Mouse (Mus musculus) embryonic facial prominence, embryonic 10.5 days (tissue): ENCODE measurements around the gene Cenpb. TPM values are rescaled to one million over a fixed set of nuclear protein-coding genes. Genes with fewer than 3 reads are reported as not detected.

ENCODE experiments used
- DNase-seq: peaks from one replicate; pipeline ENCODE4 v3.0.0-alpha.2; 2017; ENCODE audit warnings: low spot score
- H3K27ac ChIP-seq: fragments of 300-500 bp; sonication (generic); replicated peaks from 2 replicates; pipeline ENCODE4 v1.5.1; 2016; ENCODE audit warnings: mild to moderate bottlenecking
- H3K27me3 ChIP-seq: fragments of 300-500 bp; sonication (generic); replicated peaks from 2 replicates; pipeline ENCODE4 v1.6.1; 2016; ENCODE audit warnings: low read depth, mild to moderate bottlenecking; ENCODE audit not compliant: poor library complexity, severe bottlenecking
- H3K36me3 ChIP-seq: fragments of 300-500 bp; sonication (generic); replicated peaks from 2 replicates; pipeline ENCODE4 v1.6.1; 2016; ENCODE audit warnings: mild to moderate bottlenecking, moderate library complexity
- H3K4me1 ChIP-seq: fragments of 300-500 bp; sonication (generic); 2 replicates; pipeline ENCODE4 v1.6.1; 2016
- H3K4me3 ChIP-seq: fragments of 300-500 bp; sonication (generic); 2 replicates; pipeline ENCODE4 v1.5.1; 2016; ENCODE audit warnings: mild to moderate bottlenecking, moderate library complexity
- H3K9me3 ChIP-seq: fragments of 300-500 bp; sonication (generic); 2 replicates; pipeline ENCODE4 v1.6.1; 2016; ENCODE audit warnings: mild to moderate bottlenecking
- WGBS: fragments of 180-500 bp; shearing (Covaris S2); methylation state at CpG from one replicate; pipeline ENCODE4 v1.1.7; 2016; 5-methylcytosine and 5-hydroxymethylcytosine counted together
- polyA plus RNA-seq: library from polyadenylated mRNA; unstranded; fragments of >200 nt; fragmentation: Nextera tagmentation; extraction: Ambion mirVana; gene quantifications from 2 replicates; pipeline ENCODE4 v1.2.1, GENCODE M21; 2016

Cenpb gene
- polyA plus RNA-seq, 1 experiment from 2014 or later = 7.4 TPM

DNA sequence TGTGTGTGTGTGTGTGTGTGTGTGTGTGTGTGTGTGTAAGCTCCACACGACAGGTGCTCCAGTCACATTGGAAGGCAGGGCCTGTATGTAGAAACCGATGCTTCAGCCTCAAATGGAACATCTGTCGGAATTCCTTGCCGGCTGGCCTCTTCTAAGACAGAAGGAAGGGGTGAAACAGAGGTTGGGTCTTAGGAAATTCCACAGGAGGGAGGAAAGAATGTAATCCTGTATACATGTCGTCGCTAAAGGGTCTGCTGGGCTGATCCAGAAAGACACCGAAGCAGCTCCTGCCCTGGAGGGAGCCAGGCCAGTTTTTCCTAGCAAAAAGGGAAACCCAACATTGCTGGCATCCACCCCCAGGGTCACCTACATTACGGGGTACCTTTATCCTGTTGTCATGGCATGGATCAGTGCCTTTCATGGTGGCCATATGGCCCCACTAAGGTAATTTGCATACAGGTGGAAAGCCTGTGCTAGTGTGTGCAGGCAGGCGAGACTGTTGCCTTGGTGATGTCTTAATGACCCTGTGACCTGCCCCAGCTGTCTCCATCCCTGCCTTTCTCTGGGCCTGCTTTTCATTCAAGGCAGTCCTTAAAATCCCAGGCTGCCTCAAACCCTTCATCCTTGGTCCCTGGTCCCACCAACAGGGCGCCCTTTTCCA lies 10.6 kb upstream of the Cenpb start:
- DNase-seq = peak; percentile 69
- WGBS = 26% methylated on average over 10 of the region's 10 CpGs
- peaks cover 5% of the 10 kb centered on the region; the same call in 1 of the 2 replicates for H3K27me3 ChIP-seq
- H3K27ac ChIP-seq = peak overlapping the region; percentile 75
- peaks cover 52% of the 10 kb centered on the region for H3K36me3 ChIP-seq
- peak overlapping the region; percentile 25 for H3K4me3 ChIP-seq
- H3K4me1 ChIP-seq = peaks cover 58% of the 10 kb centered on the region
- no peaks in the 10 kb centered on the region for H3K9me3 ChIP-seq

GRCm38 (mm10) chr2:131189521-131190309 lies 9.8 kb upstream of the Cenpb start:
- peak overlapping the region; percentile 75 for H3K27ac ChIP-seq
- 43% methylated on average over 5 of the region's 5 CpGs for WGBS
- peaks cover 8% of the 10 kb centered on the region; the same call in 1 of the 2 replicates for H3K27me3 ChIP-seq
- peak overlapping the region; percentile 25 for H3K4me3 ChIP-seq
- DNase-seq = no peak
- no peaks in the 10 kb centered on the region for H3K9me3 ChIP-seq
- peaks cover 44% of the 10 kb centered on the region for H3K36me3 ChIP-seq
- H3K4me1 ChIP-seq = peaks cover 58% of the 10 kb centered on the region

- WGBS = 94% methylated on average over 5 of the region's 5 CpGs
- peaks cover 8% of the 10 kb centered on the region; the same call in 1 of the 2 replicates for H3K27me3 ChIP-seq
- H3K9me3 ChIP-seq = no peaks in the 10 kb centered on the region
- peak overlapping the region; percentile 93; the same call in 1 of the 2 replicates for H3K27ac ChIP-seq
- H3K4me1 ChIP-seq = peaks cover 58% of the 10 kb centered on the region
- no peak for DNase-seq
- H3K36me3 ChIP-seq = peaks cover 30% of the 10 kb centered on the region
- peak overlapping the region; percentile 76 for H3K4me3 ChIP-seq
Measured at GRCm38 (mm10) chr2:131188311-131188710, 8.4 kb upstream of the Cenpb start.

DNA sequence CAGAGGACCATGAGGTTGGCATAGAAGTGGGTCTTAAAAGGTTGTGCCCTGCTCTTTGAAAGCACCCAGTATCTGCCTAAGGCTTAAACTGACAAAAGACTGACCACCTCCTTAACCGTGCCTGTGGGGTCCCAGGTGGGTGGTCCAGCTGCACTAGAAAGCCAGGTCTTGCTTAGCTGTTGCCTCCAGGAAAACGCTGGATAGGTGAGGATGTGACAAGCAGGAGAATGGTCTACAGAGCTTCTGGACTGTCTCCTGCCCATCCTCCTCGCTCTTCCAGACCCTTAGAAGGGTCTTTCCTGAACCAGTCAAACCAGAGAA lies 7.7 kb upstream of the Cenpb start:
- H3K27ac ChIP-seq = peak overlapping the region; percentile 93
- H3K36me3 ChIP-seq = peaks cover 23% of the 10 kb centered on the region
- H3K27me3 ChIP-seq = peaks cover 8% of the 10 kb centered on the region; the same call in 1 of the 2 replicates
- DNase-seq = peak; percentile 41
- peaks cover 58% of the 10 kb centered on the region for H3K4me1 ChIP-seq
- peak overlapping the region; percentile 76 for H3K4me3 ChIP-seq
- no peaks in the 10 kb centered on the region for H3K9me3 ChIP-seq
- 27% methylated on average over 3 of the region's 3 CpGs for WGBS

GRCm38 (mm10) chr2:131186771-131187601 lies 7.1 kb upstream of the Cenpb start, which contains the start of the genes Cdc25b and Spef1:
TSS of gene Cdc25b (plus strand) at chr2:131186949.
TSS of gene Spef1 (minus strand) at chr2:131187282.
- peak within 1 kb of the TSS; percentile 93 for H3K27ac ChIP-seq
- WGBS = under 1% methylated on average over 43 of the region's 43 CpGs
- peak; percentile 92 for DNase-seq
- H3K4me3 ChIP-seq = peak within 1 kb of the TSS; percentile 76
- peaks cover 19% of the 10 kb centered on the region for H3K36me3 ChIP-seq
- H3K4me1 ChIP-seq = peaks cover 58% of the 10 kb centered on the region
- no peaks in the 10 kb centered on the region for H3K9me3 ChIP-seq
- H3K27me3 ChIP-seq = peaks cover 8% of the 10 kb centered on the region; the same call in 1 of the 2 replicates

- Histone ChIP-seq H3K36me3 (peaks cover 13% of the 10 kb centered on the region), H3K4me3 (peak overlapping the region; percentile 76), H3K4me1 (peaks cover 54% of the 10 kb centered on the region), H3K27me3 (peaks cover 8% of the 10 kb centered on the region; the same call in 1 of the 2 replicates), H3K27ac (peak overlapping the region; percentile 93), H3K9me3 (no peaks in the 10 kb centered on the region)
- 2% methylated on average over 14 of the region's 14 CpGs for WGBS
- no peak for DNase-seq
Measured at GRCm38 (mm10) chr2:131186343-131186742, 6.5 kb upstream of the Cenpb start.

GRCm38 (mm10) chr2:131179246-131179886 lies 501 bp downstream of the Cenpb start:
- WGBS = 1% methylated on average over 67 of the region's 67 CpGs
- peak overlapping the region; percentile 88 for H3K4me3 ChIP-seq

DNA sequence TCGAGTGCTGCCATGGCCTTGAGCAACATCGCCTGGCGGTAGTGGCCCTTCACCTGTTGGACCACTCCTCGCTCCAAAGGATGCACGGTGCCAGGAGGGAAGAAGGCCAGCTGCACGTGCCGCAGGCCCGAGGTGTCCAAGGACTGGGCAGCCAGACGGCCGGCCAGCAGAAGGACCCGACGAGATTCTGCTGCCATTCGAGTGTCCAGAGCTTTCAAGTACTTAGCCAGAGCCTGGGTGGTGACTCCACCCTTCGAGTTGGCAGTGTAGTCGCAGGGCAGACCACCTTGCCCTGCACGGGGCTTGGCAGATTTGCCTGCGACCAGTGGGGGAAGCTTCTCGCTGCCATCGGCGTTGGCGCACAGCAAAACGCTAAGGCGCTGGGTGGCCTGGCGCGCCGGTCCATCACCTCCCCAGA lies 1.0 kb downstream of the Cenpb start:
- H3K4me1 ChIP-seq = peaks cover 54% of the 10 kb centered on the region
- DNase-seq = peak; percentile 54
- H3K9me3 ChIP-seq = no peaks in the 10 kb centered on the region
- peaks cover 31% of the 10 kb centered on the region for H3K36me3 ChIP-seq
- WGBS = 38% methylated on average over 26 of the region's 26 CpGs
- peaks cover 7% of the 10 kb centered on the region for H3K27me3 ChIP-seq
- peak overlapping the region; percentile 88 for H3K4me3 ChIP-seq
- peak overlapping the region; percentile 92 for H3K27ac ChIP-seq

More at GRCm38 (mm10) chr2:131179246-131179886, 501 bp downstream of the Cenpb start:
- H3K9me3 ChIP-seq = no peaks in the 10 kb centered on the region
- peaks cover 50% of the 10 kb centered on the region for H3K4me1 ChIP-seq
- peaks cover 31% of the 10 kb centered on the region for H3K36me3 ChIP-seq
- H3K27me3 ChIP-seq = peaks cover 2% of the 10 kb centered on the region; the same call in 1 of the 2 replicates
- peak overlapping the region; percentile 92 for H3K27ac ChIP-seq
- DNase-seq = peak; percentile 77

DNA sequence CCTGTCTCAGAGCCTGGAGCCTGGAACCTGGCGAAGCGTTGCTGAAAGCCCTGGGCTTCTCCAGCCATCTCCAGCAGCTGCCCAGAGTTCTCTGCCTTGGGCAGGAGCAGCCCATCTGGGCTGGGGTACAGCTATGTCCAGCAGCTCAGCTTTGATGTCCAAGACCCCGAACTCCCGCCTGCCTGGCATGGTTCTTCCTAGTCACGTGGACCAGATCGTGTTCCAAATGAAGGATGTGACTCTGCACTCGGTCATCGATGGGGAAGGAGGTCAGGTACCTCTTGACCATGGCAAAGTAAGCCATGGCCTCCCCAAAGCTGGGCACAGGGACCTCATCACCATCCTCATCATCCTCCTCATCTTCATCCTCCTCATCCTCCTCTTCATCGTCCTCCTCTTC lies 1.9 kb downstream of the Cenpb start:
- no peak for DNase-seq
- Histone ChIP-seq H3K27me3 (peaks cover 16% of the 10 kb centered on the region), H3K27ac (peak overlapping the region; percentile 19; the same call in 1 of the 2 replicates), H3K4me1 (peaks cover 54% of the 10 kb centered on the region), H3K9me3 (no peaks in the 10 kb centered on the region), H3K36me3 (peaks cover 31% of the 10 kb centered on the region), H3K4me3 (peak overlapping the region; percentile 88)
- 90% methylated on average over 9 of the region's 9 CpGs for WGBS

DNA sequence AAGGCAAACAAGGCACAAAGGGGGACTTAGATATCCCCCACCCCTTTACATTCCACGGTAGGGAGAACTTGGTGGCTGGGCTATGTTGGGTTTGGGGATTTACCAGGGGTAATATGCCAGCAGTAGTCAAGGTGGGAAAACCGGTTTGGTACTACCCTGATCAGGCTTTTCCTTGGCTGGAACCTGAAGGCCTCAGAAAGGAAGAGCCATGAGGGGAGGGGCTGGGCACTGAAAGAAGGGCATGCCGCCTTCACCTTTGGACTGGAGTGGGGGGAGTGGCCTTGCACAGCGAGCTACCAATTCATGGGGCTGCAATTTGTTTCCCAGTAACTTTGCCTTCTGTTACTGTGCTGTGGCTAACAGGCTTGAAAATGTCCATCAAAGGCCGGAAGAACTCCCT lies 3.4 kb downstream of the Cenpb start:
- H3K4me3 ChIP-seq = peak overlapping the region; percentile 88; the same call in 1 of the 2 replicates
- H3K9me3 ChIP-seq = no peaks in the 10 kb centered on the region
- peaks cover 31% of the 10 kb centered on the region for H3K36me3 ChIP-seq
- no peak for DNase-seq
- WGBS = 70% methylated on average over 5 of the region's 5 CpGs
- peaks cover 61% of the 10 kb centered on the region for H3K4me1 ChIP-seq
- H3K27ac ChIP-seq = no peak overlapping the region; the same call in 1 of the 2 replicates
- H3K27me3 ChIP-seq = peaks cover 31% of the 10 kb centered on the region

DNA sequence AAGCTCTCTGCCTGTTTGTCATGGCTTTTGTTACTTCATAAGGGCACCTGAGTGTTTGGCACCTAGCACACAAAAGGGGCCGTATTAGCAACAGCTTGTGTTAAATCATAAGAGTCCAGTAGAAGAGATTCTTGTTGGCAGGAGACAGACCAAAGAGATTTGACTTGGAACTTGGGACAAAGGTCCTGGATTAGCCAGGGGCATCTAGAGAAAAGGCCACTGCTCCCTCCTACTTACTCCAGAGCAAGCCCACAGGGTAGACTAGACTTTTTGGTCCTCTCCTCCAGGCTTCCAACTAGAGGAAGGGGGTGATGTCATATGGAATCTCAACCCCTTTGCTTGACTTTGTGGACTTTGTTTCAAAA lies 3.9 kb downstream of the Cenpb start:
- DNase-seq = no peak
- peaks cover 31% of the 10 kb centered on the region for H3K36me3 ChIP-seq
- peaks cover 67% of the 10 kb centered on the region for H3K4me1 ChIP-seq
- H3K4me3 ChIP-seq = no peak overlapping the region
- H3K27ac ChIP-seq = no peak overlapping the region
- peaks cover 36% of the 10 kb centered on the region for H3K27me3 ChIP-seq
- no peaks in the 10 kb centered on the region for H3K9me3 ChIP-seq
- WGBS = 95% methylated on average over 1 of the region's 1 CpGs
